Mouse (Mus musculus) heart, embryonic 11.5 days (tissue): ENCODE results near the gene Mog. TPM values are rescaled to one million over a fixed set of nuclear protein-coding genes. Genes with fewer than 3 reads are reported as not detected.
A peak's percentile ranks its signal among the peaks of the same experiment; 100 is the strongest.
"Not testable (repeated sequence)": the region's sequence is repeated elsewhere in the genome, so short reads cannot be mapped to it uniquely, and the experiment has no call there.

Experiments used
- ATAC-seq: fragments of 200-750 bp; cut with Nextera tagmentation; replicated peaks from 2 replicates; pipeline ENCODE4 v1.8.0; 2017; ENCODE audit warnings: moderate library complexity; ENCODE audit not compliant: insufficient number of reproducible peaks, low FRiP score, low TSS enrichment
- H3K27ac ChIP-seq: fragments of 300-500 bp; sonication (generic); 2 replicates; pipeline ENCODE4 v1.5.1; 2014; ENCODE audit warnings: mild to moderate bottlenecking, low read depth, low read length
- H3K27me3 ChIP-seq: fragments of 300-500 bp; sonication (generic); 2 replicates; pipeline ENCODE4 v1.6.1; 2014; ENCODE audit warnings: mild to moderate bottlenecking, low read length, mixed read lengths; ENCODE audit not compliant: control insufficient read depth, insufficient read depth
- H3K36me3 ChIP-seq: fragments of 300-500 bp; sonication (generic); 2 replicates; pipeline ENCODE4 v1.6.1; 2014; ENCODE audit warnings: mild to moderate bottlenecking, low read length, moderate library complexity, mixed read lengths; ENCODE audit not compliant: control insufficient read depth, insufficient read depth
- H3K4me1 ChIP-seq: fragments of 300-500 bp; sonication (generic); 2 replicates; pipeline ENCODE4 v1.6.1; 2014; ENCODE audit warnings: low read length; ENCODE audit not compliant: control insufficient read depth, insufficient read depth
- H3K4me2 ChIP-seq: fragments of 300-500 bp; sonication (generic); 2 replicates; pipeline ENCODE4 v1.6.1; 2014; ENCODE audit warnings: mild to moderate bottlenecking, moderate library complexity
- H3K4me3 ChIP-seq: fragments of 300-500 bp; sonication (generic); 2 replicates; pipeline ENCODE4 v1.5.1; 2014; ENCODE audit warnings: low read depth, low read length
- H3K9ac ChIP-seq: fragments of 300-500 bp; sonication (generic); 2 replicates; pipeline ENCODE4 v1.6.1; 2014; ENCODE audit warnings: mild to moderate bottlenecking, low read depth, low read length, moderate library complexity
- H3K9me3 ChIP-seq: fragments of 300-500 bp; sonication (generic); replicated peaks from 2 replicates; pipeline ENCODE4 v1.6.1; 2016; ENCODE audit warnings: low read length; ENCODE audit not compliant: control insufficient read depth
- WGBS: fragments of 180-500 bp; shearing (Covaris S2); extraction: QIAGEN DNeasy Blood & Tissue Kit; methylation state at CpG from one replicate; pipeline ENCODE4 v1.1.7; 2014; ENCODE audit not compliant: insufficient replicate concordance; 5-methylcytosine and 5-hydroxymethylcytosine counted together
- polyA plus RNA-seq: library from polyadenylated mRNA; unstranded; fragments of >200 nt; fragmentation: Nextera tagmentation; extraction: Ambion mirVana; gene quantifications from 2 replicates; pipeline ENCODE4 v1.2.1, GENCODE M21; 2014

Mog gene
- polyA plus RNA-seq, 1 experiment from 2014 or later, result not detected

DNA sequence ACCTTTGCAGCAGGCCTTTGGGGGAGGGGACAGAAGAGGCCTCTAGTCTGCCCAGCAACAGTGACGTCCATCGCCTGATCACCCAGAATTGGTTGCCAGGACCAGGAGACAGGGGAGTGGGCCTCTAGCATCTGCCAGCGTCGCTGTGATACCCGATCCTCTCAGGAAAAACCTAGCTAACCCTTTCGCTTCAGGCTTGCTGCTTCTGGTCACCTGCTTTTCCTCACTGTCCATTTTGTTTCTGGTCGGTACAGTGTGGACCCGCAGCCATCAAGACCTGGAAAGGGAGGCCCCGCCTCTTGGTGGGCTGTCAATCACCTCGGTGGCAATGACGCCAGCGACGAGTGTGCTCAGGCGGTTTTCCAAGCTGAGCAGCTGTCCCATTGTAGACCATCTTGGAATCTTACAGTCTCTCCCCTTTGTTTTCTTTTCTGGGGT is 5.5 kb upstream of the Mog start:
- peak; percentile 95 for ATAC-seq

DNA sequence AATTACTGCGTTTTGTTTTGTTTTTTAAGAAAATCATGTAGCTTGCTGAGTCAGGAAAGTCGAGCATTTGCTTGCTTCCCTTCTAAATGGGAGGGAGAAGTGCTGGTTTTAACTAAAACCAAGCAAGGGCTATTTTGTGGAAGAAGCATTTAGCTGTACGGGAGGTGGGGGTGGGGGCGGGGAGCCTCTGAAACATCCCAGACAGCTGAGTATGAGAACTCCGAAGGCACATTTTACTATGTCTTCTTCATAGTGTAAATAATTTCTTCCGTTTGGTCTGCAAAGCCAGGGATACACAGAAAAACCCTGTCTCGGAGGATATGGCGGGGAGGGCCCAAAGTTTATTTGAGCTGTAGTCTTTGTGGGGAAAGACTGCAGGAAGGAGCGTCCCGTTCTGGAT is 5.0 kb upstream of the Mog start:
- Histone ChIP-seq H3K9ac (peak overlapping the region; percentile 70), H3K27me3 (no peaks in the 10 kb centered on the region), H3K4me2 (peak overlapping the region; percentile 65), H3K4me1 (no peaks in the 10 kb centered on the region), H3K27ac (peak overlapping the region; percentile 97), H3K36me3 (no peaks in the 10 kb centered on the region), H3K4me3 (peak overlapping the region; percentile 48), H3K9me3 (no peaks in the 10 kb centered on the region)
- ATAC-seq, result 0 out of 2 replicates have a peak, but pooled peaks have one; percentile 8
- WGBS, result 5% methylated on average over 10 of the region's 10 CpGs

More for the DNA sequence above, 5.5 kb upstream of the Mog start:
- Histone ChIP-seq H3K4me2 (peak overlapping the region; percentile 65), H3K9ac (peak overlapping the region; percentile 70; the same call in 1 of the 2 replicates), H3K27me3 (no peaks in the 10 kb centered on the region), H3K27ac (peak overlapping the region; percentile 97), H3K9me3 (no peaks in the 10 kb centered on the region), H3K36me3 (no peaks in the 10 kb centered on the region), H3K4me3 (peak overlapping the region; percentile 48), H3K4me1 (no peaks in the 10 kb centered on the region)
- 0% methylated on average over 14 of the region's 14 CpGs for WGBS

DNA sequence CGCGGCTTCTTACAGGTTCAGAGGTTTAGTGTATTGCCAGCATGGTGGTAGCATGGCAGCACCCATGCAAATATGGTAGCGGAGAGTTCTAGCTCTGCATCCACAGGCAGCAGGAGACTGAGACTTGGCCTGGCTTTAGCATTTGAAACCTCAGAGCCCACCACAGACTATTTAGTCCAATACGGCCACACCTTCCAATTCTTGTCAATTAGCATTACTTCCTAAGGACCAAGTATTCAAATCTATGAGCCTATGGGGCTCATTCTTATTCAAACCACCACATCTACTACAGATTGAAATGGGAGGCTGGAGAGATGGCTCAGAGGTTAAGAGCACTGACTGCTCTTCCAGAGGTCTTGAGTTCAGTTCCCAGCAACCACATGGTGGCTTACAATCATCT is 4.3 kb upstream of the Mog start:
- Histone ChIP-seq H3K9ac (no peak overlapping the region), H3K27me3 (no peaks in the 10 kb centered on the region), H3K27ac (peak overlapping the region; percentile 97; the same call in 1 of the 2 replicates), H3K4me1 (no peaks in the 10 kb centered on the region), H3K4me2 (no peak overlapping the region), H3K36me3 (no peaks in the 10 kb centered on the region), H3K9me3 (no peaks in the 10 kb centered on the region), H3K4me3 (no peak overlapping the region)
- 94% methylated on average over 4 of the region's 4 CpGs for WGBS
- no peak for ATAC-seq

- H3K9me3 ChIP-seq, result no peaks in the 10 kb centered on the region
- no peaks in the 10 kb centered on the region for H3K27me3 ChIP-seq
- no peak for ATAC-seq
- no peak overlapping the region for H3K27ac ChIP-seq
- H3K4me1 ChIP-seq, result no peaks in the 10 kb centered on the region
- H3K4me2 ChIP-seq, result no peak overlapping the region
- H3K4me3 ChIP-seq, result no peak overlapping the region
- H3K36me3 ChIP-seq, result no peaks in the 10 kb centered on the region
- 76% methylated on average over 2 of the region's 2 CpGs for WGBS
- H3K9ac ChIP-seq, result no peak overlapping the region
Measured at GRCm38 (mm10) chr17:37026425-37026824, 3.2 kb upstream of the Mog start.

- not testable (repeated sequence) for H3K9me3 ChIP-seq, H3K36me3 ChIP-seq, H3K9ac ChIP-seq, H3K27ac ChIP-seq, ATAC-seq, H3K4me2 ChIP-seq, H3K4me3 ChIP-seq, H3K4me1 ChIP-seq, H3K27me3 ChIP-seq
- 81% methylated on average over 5 of the region's 5 CpGs for WGBS
Measured at GRCm38 (mm10) chr17:37019242-37019641, 4.0 kb downstream of the Mog start.

- H3K27ac ChIP-seq, result no peak overlapping the region
- 79% methylated on average over 3 of the region's 3 CpGs for WGBS
- no peaks in the 10 kb centered on the region for H3K9me3 ChIP-seq
- H3K27me3 ChIP-seq, result no peaks in the 10 kb centered on the region
- no peaks in the 10 kb centered on the region; the same call in 1 of the 2 replicates for H3K4me1 ChIP-seq
- no peak overlapping the region for H3K9ac ChIP-seq
- H3K36me3 ChIP-seq, result no peaks in the 10 kb centered on the region
- H3K4me3 ChIP-seq, result no peak overlapping the region
- ATAC-seq, result no peak
- no peak overlapping the region for H3K4me2 ChIP-seq
Measured at GRCm38 (mm10) chr17:37018328-37018727, 4.9 kb downstream of the Mog start.

DNA sequence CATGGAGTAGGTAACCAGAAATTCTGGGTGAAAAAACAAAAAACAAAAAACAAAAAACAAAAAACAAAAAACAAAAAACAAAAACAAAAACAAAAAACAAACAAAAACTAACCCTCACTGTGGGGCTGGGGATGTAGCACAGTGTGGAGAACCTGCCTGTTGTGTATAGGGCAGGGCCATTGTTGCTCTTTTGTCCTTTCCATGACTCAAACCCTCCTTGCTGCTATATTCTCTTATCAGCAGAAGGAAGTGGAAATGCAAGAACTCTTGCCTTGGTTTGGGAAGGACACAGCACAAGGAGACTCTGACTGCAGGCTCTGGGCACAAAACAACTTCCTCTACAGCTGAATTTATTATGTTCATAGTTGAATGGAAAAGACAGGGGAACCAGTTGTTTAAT is 6.9 kb downstream of the Mog start:
- H3K9me3 ChIP-seq, result no peaks in the 10 kb centered on the region
- no peak for ATAC-seq
- H3K27ac ChIP-seq, result no peak overlapping the region
- no peak overlapping the region for H3K4me2 ChIP-seq
- no peak overlapping the region for H3K9ac ChIP-seq
- no peak overlapping the region for H3K4me3 ChIP-seq
- H3K4me1 ChIP-seq, result no peaks in the 10 kb centered on the region; the same call in 1 of the 2 replicates
- H3K36me3 ChIP-seq, result no peaks in the 10 kb centered on the region
- H3K27me3 ChIP-seq, result no peaks in the 10 kb centered on the region

DNA sequence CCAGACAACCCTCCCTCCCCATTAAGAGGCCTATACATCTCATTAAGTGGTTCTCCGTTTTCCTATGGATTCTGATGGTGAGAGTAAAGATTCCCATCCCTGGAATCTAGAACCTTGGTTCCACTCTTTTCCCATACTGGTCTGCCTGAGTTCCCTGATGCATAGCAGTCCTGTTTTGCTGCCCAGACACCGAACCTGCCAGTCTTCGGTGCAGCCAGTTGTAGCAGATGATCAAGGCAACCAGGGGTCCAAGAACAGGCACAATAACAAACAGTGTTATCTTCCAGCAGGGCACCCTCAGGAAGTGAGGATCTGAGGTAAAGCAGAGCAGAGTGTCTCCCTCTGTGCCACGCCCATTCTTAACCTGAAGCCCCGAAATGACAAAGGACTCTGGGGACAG is 11.1 kb downstream of the Mog start:
- Histone ChIP-seq H3K36me3 (peaks cover 9% of the 10 kb centered on the region), H3K4me1 (no peaks in the 10 kb centered on the region; the same call in 1 of the 2 replicates), H3K9ac (no peak overlapping the region), H3K4me2 (no peak overlapping the region), H3K27ac (no peak overlapping the region), H3K4me3 (no peak overlapping the region), H3K27me3 (no peaks in the 10 kb centered on the region), H3K9me3 (no peaks in the 10 kb centered on the region)
- no peak for ATAC-seq
- 56% methylated on average over 5 of the region's 5 CpGs for WGBS

DNA sequence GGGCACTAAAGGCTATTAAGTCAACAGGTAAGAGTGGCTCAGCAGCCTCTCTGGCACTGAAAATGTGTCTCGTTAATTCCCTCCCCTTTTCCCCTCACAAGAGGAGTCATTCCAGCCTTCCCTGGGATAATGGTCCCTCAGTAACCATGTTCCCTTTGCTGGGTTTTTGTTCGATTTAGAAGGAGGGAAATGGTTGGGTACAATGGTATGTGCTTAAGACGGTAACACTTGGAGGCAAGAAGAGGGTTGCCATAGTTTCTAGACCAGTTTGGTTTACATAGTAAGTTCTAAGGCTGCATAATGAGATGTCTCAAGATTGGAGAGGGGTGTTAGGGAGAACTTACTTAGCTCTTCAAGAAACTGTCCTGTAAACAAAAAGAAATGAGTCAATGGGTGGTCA is 11.5 kb downstream of the Mog start:
- no peak overlapping the region for H3K9ac ChIP-seq
- no peak overlapping the region for H3K27ac ChIP-seq
- peaks cover 13% of the 10 kb centered on the region for H3K36me3 ChIP-seq
- H3K4me2 ChIP-seq, result no peak overlapping the region
- 71% methylated on average over 3 of the region's 3 CpGs for WGBS
- no peaks in the 10 kb centered on the region for H3K27me3 ChIP-seq
- no peak for ATAC-seq
- H3K9me3 ChIP-seq, result no peaks in the 10 kb centered on the region
- H3K4me3 ChIP-seq, result no peak overlapping the region
- H3K4me1 ChIP-seq, result no peaks in the 10 kb centered on the region; the same call in 1 of the 2 replicates
